Mouse (Mus musculus) heart, adult 18-20 months (tissue): ENCODE measurements around the gene Mgat3. TPM values are rescaled to one million over a fixed set of nuclear protein-coding genes. Genes with fewer than 3 reads are reported as not detected.
A peak's percentile ranks its signal among the peaks of the same experiment; 100 is the strongest.

ENCODE experiments used
- DNase-seq, 2 experiments: peaks; one replicate each; pipeline ENCODE4 v3.0.0; 2021 to 2022; ENCODE audit warnings: mixed read lengths in 1 of 2
- total RNA-seq, 2 experiments: library from RNA; stranded (reverse); gene quantifications; 2 replicates each; pipeline ENCODE4 v1.2.3; 2021

Gene Mgat3
- total RNA-seq, 2 experiments from 2014 or later = 4.3 to 5.2 TPM

DNA sequence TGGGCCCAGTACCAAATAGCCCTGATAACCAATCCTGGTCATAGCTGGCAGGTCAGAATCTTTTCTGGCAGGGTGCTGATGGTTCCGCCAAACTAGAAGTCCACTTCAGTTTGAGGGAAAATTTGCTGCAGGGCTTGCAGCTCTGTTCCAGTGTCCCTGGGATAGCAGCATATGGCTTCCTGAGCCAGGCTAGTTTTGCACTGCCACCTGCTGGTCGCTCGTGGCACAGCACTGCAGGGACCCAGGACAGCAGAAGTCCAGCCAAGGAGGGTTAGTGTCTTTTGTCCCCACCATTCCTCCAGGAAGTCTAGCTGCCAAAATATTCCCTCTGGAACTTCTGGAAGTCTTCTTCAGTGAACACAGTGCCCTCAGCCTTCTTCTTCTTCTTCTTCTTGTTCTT is 87.2 kb downstream of the Mgat3 start:
- DNase-seq = peak; percentile 78 to 93

DNA sequence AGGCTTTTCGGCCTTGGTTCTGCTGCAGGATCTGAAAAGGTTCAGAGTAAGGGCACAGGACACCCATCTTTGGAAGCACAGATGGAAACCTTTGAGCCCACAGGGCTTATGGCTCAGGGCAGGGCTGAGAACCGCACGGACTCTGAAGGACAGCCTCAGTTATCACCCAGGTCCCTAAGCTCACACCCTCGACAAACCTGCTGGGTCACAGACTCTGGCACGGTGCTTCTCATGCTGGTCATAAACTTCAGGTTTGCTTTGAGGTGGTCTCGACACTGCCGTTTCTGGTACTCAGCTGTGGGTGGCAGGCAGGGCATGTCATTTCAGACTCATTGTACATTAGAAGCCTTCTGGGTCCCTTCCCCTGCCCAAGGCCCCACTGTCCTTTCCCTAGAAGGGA is 87.6 kb downstream of the Mgat3 start:
- DNase-seq = no peak

DNA sequence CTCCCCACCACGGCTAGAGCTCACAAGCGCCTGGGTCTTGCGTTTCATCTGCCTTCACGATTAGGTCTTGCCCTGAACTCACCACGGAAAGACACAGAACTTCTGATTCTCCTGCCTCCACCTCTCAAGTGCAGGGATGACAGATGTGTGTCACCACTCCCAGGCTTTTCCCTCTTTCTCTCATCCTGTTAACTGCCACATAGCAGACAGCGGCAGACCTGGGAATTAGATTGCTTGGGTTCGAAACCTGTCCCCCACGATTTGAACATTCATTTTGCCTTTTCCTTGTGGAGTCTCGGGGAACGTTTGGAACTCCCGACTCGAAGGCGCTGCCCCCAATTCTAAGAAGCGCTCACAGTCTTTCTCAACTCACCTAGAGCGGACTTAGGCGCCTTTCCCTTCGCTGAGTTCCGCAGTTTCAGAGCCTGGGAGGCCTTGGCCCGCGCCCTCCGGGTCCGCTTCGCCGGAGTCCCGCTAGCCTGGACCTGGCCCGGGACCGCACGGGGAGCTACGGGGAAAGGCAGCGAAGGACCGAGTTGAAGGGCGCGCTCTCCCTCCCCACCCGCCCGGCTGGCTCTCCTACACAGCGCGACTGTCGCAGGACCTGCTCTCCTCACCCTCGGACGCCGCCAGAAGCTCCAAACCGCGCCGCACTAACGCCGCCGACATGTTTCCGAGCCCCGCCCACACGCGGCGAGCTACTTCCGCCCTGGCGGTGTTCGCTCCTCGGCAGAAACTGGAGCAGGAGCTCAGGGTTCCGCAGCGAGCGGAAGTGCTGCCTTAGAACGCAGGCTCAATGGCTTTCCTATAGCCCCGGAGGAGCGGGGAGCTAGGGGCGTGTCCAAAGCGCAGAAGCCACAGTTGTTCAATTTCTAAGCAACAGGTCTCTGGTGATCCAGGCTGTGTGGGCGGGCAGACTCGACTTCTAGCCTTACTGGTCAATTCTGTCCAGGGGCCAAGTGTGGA is 90.4 kb downstream of the Mgat3 start, which contains the start of gene Rps19bp1:
TSS of gene Rps19bp1 (minus strand) at position 706 of the 966 bp plus-strand sequence.
- peak; percentile 92 to 93 for DNase-seq

Other genes starting within 250 kb of the Mgat3 start
- gene Cbx7, start 202.6 kb upstream of the Mgat3 start, total RNA-seq = 10 to 100 TPM; 17.8 to 29.8 TPM
- gene Pdgfb, start 158.7 kb upstream of the Mgat3 start, total RNA-seq = 10 to 100 TPM; 23.1 to 29.3 TPM
- 100 to 1,000 TPM in 1 of 2 experiments, 10 to 100 TPM in 1; 80.2 to 107 TPM for gene Syngr1, start 82.4 kb upstream of the Mgat3 start, total RNA-seq
- 100 to 1,000 TPM; 163 to 184 TPM for gene Rpl3, start 81.9 kb upstream of the Mgat3 start, total RNA-seq
- 10 to 100 TPM; 14.8 to 18.4 TPM for gene Tab1, start 40.6 kb upstream of the Mgat3 start, total RNA-seq
- 10 to 100 TPM; 29.6 to 31.5 TPM for gene Mief1, start 60.3 kb downstream of the Mgat3 start, total RNA-seq
- 10 to 100 TPM in 1 of 2 experiments, 1 to 10 TPM in 1; 9.9 to 15.3 TPM for gene AC140267.1, start 62.1 kb downstream of the Mgat3 start, total RNA-seq
- gene Atf4, start 81.5 kb downstream of the Mgat3 start, total RNA-seq = 10 to 100 TPM; 89.9 to 95.5 TPM
- gene Rps19bp1, start 90.6 kb downstream of the Mgat3 start, total RNA-seq = 10 to 100 TPM; 17.0 to 17.4 TPM
- gene Cacna1i, start 113.5 kb downstream of the Mgat3 start, total RNA-seq = under 1 TPM in 1 of 2 experiments, not detected in 1; 0.18 TPM